Mouse (Mus musculus) B cell, adult 67 days (primary cell): ENCODE data around the gene Gm28434. TPM values are rescaled to one million over a fixed set of nuclear protein-coding genes. Genes with fewer than 3 reads are reported as not detected.

Source experiments
- total RNA-seq, 2 experiments: library from RNA; stranded (reverse); gene quantifications; 4 replicates each; pipeline ENCODE4 v1.2.4; 2023

Gm28434 gene
- not detected for total RNA-seq

DNA sequence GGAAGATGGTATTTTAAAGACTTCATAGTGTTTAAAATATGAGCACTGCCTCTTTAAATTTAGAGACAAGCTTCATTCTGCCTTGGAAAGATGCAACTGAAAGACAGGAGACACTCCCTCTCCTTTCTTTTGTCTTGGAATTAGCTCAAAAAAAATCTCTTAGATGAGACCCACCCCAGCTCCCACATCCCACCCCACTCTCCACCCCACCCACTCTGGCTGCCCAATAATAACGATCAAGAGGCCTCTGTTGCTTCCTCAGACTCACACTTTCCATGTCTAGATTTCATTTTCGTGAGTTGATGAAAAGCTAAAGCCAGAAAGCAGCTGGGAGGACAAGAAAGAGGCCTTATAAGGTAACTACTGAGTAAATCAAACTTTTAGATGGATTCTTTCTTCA lies at the start of gene Gm28434, which contains the start of gene 2310003L06Rik:
TSS of gene Gm28434 (plus strand) at position 317 of the 400 bp plus-strand sequence.
TSS of gene 2310003L06Rik (plus strand) at position 259 of the 400 bp plus-strand sequence.

DNA sequence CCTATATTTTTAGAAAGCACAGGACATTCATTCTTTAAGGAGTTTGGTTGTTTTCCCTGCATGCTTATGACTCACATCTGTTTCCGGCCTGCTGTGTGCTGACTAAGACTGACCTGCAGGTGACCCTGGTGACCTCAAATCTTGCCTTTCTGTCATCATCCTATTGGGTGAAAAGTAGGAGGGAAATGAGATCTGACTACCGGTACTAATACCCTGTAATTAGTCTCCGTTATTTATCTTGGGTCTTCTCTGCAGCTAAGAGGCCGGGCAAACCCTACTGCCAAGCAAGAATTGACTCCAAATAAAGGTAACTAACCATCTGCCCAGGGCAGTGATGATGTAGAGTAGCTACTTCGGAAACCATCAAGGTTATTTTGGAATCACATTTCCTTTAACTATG lies 43.9 kb upstream of the Gm28434 start, which contains the start of gene Csn3:
TSS of gene Csn3 (plus strand) at position 208 of the 400 bp plus-strand sequence.

DNA sequence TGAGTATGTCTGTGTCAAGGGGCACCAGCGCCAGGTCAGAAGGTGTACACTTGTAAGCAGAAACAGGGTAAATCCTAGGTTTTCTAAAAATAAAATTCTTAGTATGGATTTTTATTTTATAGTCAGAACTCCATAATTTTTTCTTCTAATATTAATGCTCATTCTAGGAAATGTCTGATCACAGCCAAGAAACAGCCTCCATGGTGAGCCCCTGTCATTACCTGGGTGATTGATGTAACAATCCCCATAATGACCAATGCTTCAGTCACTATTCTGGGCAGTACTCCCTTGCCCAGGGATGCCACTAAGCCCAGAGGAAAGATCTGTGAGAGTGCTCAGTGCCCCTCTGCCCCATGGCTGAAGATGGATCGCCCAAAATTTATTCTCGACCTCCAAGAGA lies 9.8 kb downstream of the Gm28434 start, which contains the start of gene Cabs1:
TSS of gene Cabs1 (plus strand) at position 301 of the 400 bp plus-strand sequence.

DNA sequence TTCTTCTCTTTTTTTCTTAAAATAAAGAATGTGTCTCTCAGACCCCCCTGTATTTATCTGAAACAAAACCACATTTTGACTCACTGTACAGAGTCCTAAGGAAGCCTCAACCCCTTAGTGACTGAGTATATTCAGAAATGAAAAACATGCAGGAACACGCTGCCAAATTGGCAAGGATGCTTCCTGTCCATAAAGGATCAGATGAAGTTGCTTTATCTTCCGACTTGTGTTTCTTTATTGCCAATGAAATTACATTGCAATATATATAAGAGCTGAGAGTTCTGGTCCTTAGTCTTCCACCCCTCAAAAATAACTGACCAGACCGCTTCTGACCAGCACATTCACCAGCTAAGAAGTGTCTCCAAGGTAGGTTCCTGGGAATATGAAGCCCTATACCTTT lies 32.9 kb downstream of the Gm28434 start, which contains the start of gene Smr3a:
TSS of gene Smr3a (plus strand) at position 301 of the 400 bp plus-strand sequence.

Other genes with a start within 250 kb of the Gm28434 start
- gene Csn1s2a, start 194.9 kb upstream of the Gm28434 start, total RNA-seq, result not detected
- not detected for gene Csn1s2b, start 161.4 kb upstream of the Gm28434 start, total RNA-seq
- not detected for gene Prr27, start 143.8 kb upstream of the Gm28434 start, total RNA-seq
- gene Odam, start 84.5 kb upstream of the Gm28434 start, total RNA-seq, result not detected
- gene Csn3, start 43.9 kb upstream of the Gm28434 start, total RNA-seq, result not detected
- gene 2310003L06Rik, start 58 bp upstream of the Gm28434 start, total RNA-seq, result not detected
- gene Cabs1, start 9.9 kb downstream of the Gm28434 start, total RNA-seq, result not detected
- not detected for gene Smr3a, start 33.0 kb downstream of the Gm28434 start, total RNA-seq
- gene Smr2, start 117.0 kb downstream of the Gm28434 start, total RNA-seq, result not detected
- gene Gm11116, start 142.0 kb downstream of the Gm28434 start, total RNA-seq, result not detected
- gene Gm11115, start 184.6 kb downstream of the Gm28434 start, total RNA-seq, result not detected